Mouse (Mus musculus): ENCODE data around the gene Gtf2e1. TPM values are rescaled to one million over a fixed set of nuclear protein-coding genes. Genes with fewer than 3 reads are reported as not detected.

Gene Gtf2e1
- 16.6 and 33.9 TPM in 2 replicates for polyA plus RNA-seq (2014; fragmentation: Nextera tagmentation; extraction: Ambion mirVana)

- Histone ChIP-seq H3K27ac (ENCODE audit: low read depth, low read length) (peak within 1 kb of the TSS; percentile 74), H3K4me3 (ENCODE audit: low read length) (peak within 1 kb of the TSS; percentile 89), H3K36me3 (ENCODE audit: control insufficient read depth, insufficient read depth, low read length) (peaks cover 17% of the 10 kb centered on the region), H3K9me3 (ENCODE audit: control insufficient read depth, low read length) (no peaks in the 10 kb centered on the region), H3K4me1 (ENCODE audit: control insufficient read depth, insufficient read depth, low read length) (peaks cover 7% of the 10 kb centered on the region; the same call in 1 of the 2 replicates), H3K27me3 (ENCODE audit: control insufficient read depth, insufficient read depth, low read length) (no peaks in the 10 kb centered on the region), H3K4me2 (replicated peaks; ENCODE audit: low read depth, low read length) (peak within 1 kb of the TSS; percentile 60), H3K9ac (ENCODE audit: low read depth, low read length) (peak within 1 kb of the TSS; percentile 84)
- peak; percentile 99 for ATAC-seq (ENCODE audit: low FRiP score, low TSS enrichment)
- WGBS: 1% methylated on average over 41 of the region's 41 CpGs
Measured at GRCm38 (mm10) chr16:37539611-37540580, at the start of gene Gtf2e1, which contains the start of gene Rabl3. Gene Gtf2e1, minus strand, starts transcription at chr16:37539789. Gene Rabl3, plus strand, starts transcription at chr16:37539885.

GRCm38 (mm10) chr16:37585129-37585563 lies 45.6 kb upstream of the Gtf2e1 start:
- 0 out of 2 replicates have a peak, but pooled peaks have one; percentile 16 for ATAC-seq (ENCODE audit: low FRiP score, low TSS enrichment)

GRCm38 (mm10) chr16:37584218-37585035 lies 44.8 kb upstream of the Gtf2e1 start:
- Histone ChIP-seq H3K27ac (ENCODE audit: low read depth, low read length) (peak overlapping the region; percentile 70), H3K9me3 (ENCODE audit: control insufficient read depth, low read length) (no peaks in the 10 kb centered on the region), H3K27me3 (ENCODE audit: control insufficient read depth, insufficient read depth, low read length) (no peaks in the 10 kb centered on the region), H3K9ac (ENCODE audit: low read depth, low read length) (peak overlapping the region; percentile 37; the same call in 1 of the 2 replicates), H3K4me3 (ENCODE audit: low read length) (peak overlapping the region; percentile 32), H3K36me3 (ENCODE audit: control insufficient read depth, insufficient read depth, low read length) (no peaks in the 10 kb centered on the region), H3K4me1 (ENCODE audit: control insufficient read depth, insufficient read depth, low read length) (0 out of 2 replicates have a peak, but pooled peaks cover 5% of the 10 kb centered on the region), H3K4me2 (replicated peaks; ENCODE audit: low read depth, low read length) (peak overlapping the region; percentile 57)
- ATAC-seq (ENCODE audit: low FRiP score, low TSS enrichment): peak; percentile 80; the same call in 1 of the 2 replicates
- 4% methylated on average over 25 of the region's 25 CpGs for WGBS

More at GRCm38 (mm10) chr16:37585129-37585563, 45.6 kb upstream of the Gtf2e1 start:
- H3K27ac ChIP-seq (ENCODE audit: low read depth, low read length): no peak overlapping the region
- no peaks in the 10 kb centered on the region for H3K9me3 ChIP-seq (ENCODE audit: control insufficient read depth, low read length)
- 0 out of 2 replicates have a peak, but pooled peaks cover 5% of the 10 kb centered on the region for H3K4me1 ChIP-seq (ENCODE audit: control insufficient read depth, insufficient read depth, low read length)
- H3K4me2 ChIP-seq (replicated peaks; ENCODE audit: low read depth, low read length): no peak overlapping the region
- no peaks in the 10 kb centered on the region for H3K27me3 ChIP-seq (ENCODE audit: control insufficient read depth, insufficient read depth, low read length)
- H3K36me3 ChIP-seq (ENCODE audit: control insufficient read depth, insufficient read depth, low read length): no peaks in the 10 kb centered on the region
- WGBS: 70% methylated on average over 8 of the region's 8 CpGs
- H3K4me3 ChIP-seq (ENCODE audit: low read length): no peak overlapping the region
- no peak overlapping the region for H3K9ac ChIP-seq (ENCODE audit: low read depth, low read length)

GRCm38 (mm10) chr16:37583801-37584200 lies 44.2 kb upstream of the Gtf2e1 start:
- Histone ChIP-seq H3K27me3 (ENCODE audit: control insufficient read depth, insufficient read depth, low read length) (no peaks in the 10 kb centered on the region), H3K9ac (ENCODE audit: low read depth, low read length) (no peak overlapping the region), H3K4me2 (replicated peaks; ENCODE audit: low read depth, low read length) (peak overlapping the region; percentile 57), H3K4me1 (ENCODE audit: control insufficient read depth, insufficient read depth, low read length) (0 out of 2 replicates have a peak, but pooled peaks cover 5% of the 10 kb centered on the region), H3K9me3 (ENCODE audit: control insufficient read depth, low read length) (no peaks in the 10 kb centered on the region), H3K27ac (ENCODE audit: low read depth, low read length) (peak overlapping the region; percentile 70), H3K4me3 (ENCODE audit: low read length) (peak overlapping the region; percentile 32), H3K36me3 (ENCODE audit: control insufficient read depth, insufficient read depth, low read length) (no peaks in the 10 kb centered on the region)
- ATAC-seq (ENCODE audit: low FRiP score, low TSS enrichment): no peak
- 44% methylated on average over 6 of the region's 6 CpGs for WGBS

GRCm38 (mm10) chr16:37583306-37583705 lies 43.7 kb upstream of the Gtf2e1 start:
- 87% methylated on average over 3 of the region's 3 CpGs for WGBS
- Histone ChIP-seq H3K9ac (ENCODE audit: low read depth, low read length) (no peak overlapping the region), H3K36me3 (ENCODE audit: control insufficient read depth, insufficient read depth, low read length) (no peaks in the 10 kb centered on the region), H3K9me3 (ENCODE audit: control insufficient read depth, low read length) (no peaks in the 10 kb centered on the region), H3K4me2 (replicated peaks; ENCODE audit: low read depth, low read length) (no peak overlapping the region), H3K27ac (ENCODE audit: low read depth, low read length) (no peak overlapping the region), H3K27me3 (ENCODE audit: control insufficient read depth, insufficient read depth, low read length) (no peaks in the 10 kb centered on the region), H3K4me1 (ENCODE audit: control insufficient read depth, insufficient read depth, low read length) (0 out of 2 replicates have a peak, but pooled peaks cover 5% of the 10 kb centered on the region), H3K4me3 (ENCODE audit: low read length) (no peak overlapping the region)
- ATAC-seq (ENCODE audit: low FRiP score, low TSS enrichment): no peak

GRCm38 (mm10) chr16:37581901-37582300 lies 42.3 kb upstream of the Gtf2e1 start:
- ATAC-seq (ENCODE audit: low FRiP score, low TSS enrichment): no peak

GRCm38 (mm10) chr16:37580651-37581050 lies 41.1 kb upstream of the Gtf2e1 start:
- Histone ChIP-seq H3K4me2 (replicated peaks; ENCODE audit: low read depth, low read length) (no peak overlapping the region), H3K9ac (ENCODE audit: low read depth, low read length) (no peak overlapping the region), H3K27me3 (ENCODE audit: control insufficient read depth, insufficient read depth, low read length) (no peaks in the 10 kb centered on the region), H3K27ac (ENCODE audit: low read depth, low read length) (no peak overlapping the region), H3K36me3 (ENCODE audit: control insufficient read depth, insufficient read depth, low read length) (no peaks in the 10 kb centered on the region), H3K4me3 (ENCODE audit: low read length) (no peak overlapping the region), H3K4me1 (ENCODE audit: control insufficient read depth, insufficient read depth, low read length) (0 out of 2 replicates have a peak, but pooled peaks cover 5% of the 10 kb centered on the region), H3K9me3 (ENCODE audit: control insufficient read depth, low read length) (no peaks in the 10 kb centered on the region)
- 84% methylated on average over 4 of the region's 4 CpGs for WGBS
- ATAC-seq (ENCODE audit: low FRiP score, low TSS enrichment): no peak

More at GRCm38 (mm10) chr16:37581901-37582300, 42.3 kb upstream of the Gtf2e1 start:
- Histone ChIP-seq H3K4me1 (ENCODE audit: control insufficient read depth, insufficient read depth, low read length) (0 out of 2 replicates have a peak, but pooled peaks cover 5% of the 10 kb centered on the region), H3K27ac (ENCODE audit: low read depth, low read length) (no peak overlapping the region), H3K36me3 (ENCODE audit: control insufficient read depth, insufficient read depth, low read length) (no peaks in the 10 kb centered on the region), H3K4me3 (ENCODE audit: low read length) (no peak overlapping the region), H3K9ac (ENCODE audit: low read depth, low read length) (no peak overlapping the region), H3K9me3 (ENCODE audit: control insufficient read depth, low read length) (no peaks in the 10 kb centered on the region), H3K27me3 (ENCODE audit: control insufficient read depth, insufficient read depth, low read length) (no peaks in the 10 kb centered on the region), H3K4me2 (replicated peaks; ENCODE audit: low read depth, low read length) (no peak overlapping the region)
- WGBS: 85% methylated on average over 3 of the region's 3 CpGs

GRCm38 (mm10) chr16:37579994-37580393 lies 40.4 kb upstream of the Gtf2e1 start, which contains the start of gene Hgd:
Gene Hgd, plus strand, starts transcription at chr16:37580153.
- no peaks in the 10 kb centered on the region for H3K27me3 ChIP-seq (ENCODE audit: control insufficient read depth, insufficient read depth, low read length)
- no peaks in the 10 kb centered on the region for H3K9me3 ChIP-seq (ENCODE audit: control insufficient read depth, low read length)
- H3K27ac ChIP-seq (ENCODE audit: low read depth, low read length): no peak within 1 kb of the TSS
- 0 out of 2 replicates have a peak, but pooled peaks cover 5% of the 10 kb centered on the region for H3K4me1 ChIP-seq (ENCODE audit: control insufficient read depth, insufficient read depth, low read length)
- ATAC-seq (ENCODE audit: low FRiP score, low TSS enrichment): no peak
- WGBS: 66% methylated on average over 4 of the region's 4 CpGs
- H3K4me2 ChIP-seq (replicated peaks; ENCODE audit: low read depth, low read length): no peak within 1 kb of the TSS
- H3K4me3 ChIP-seq (ENCODE audit: low read length): no peak within 1 kb of the TSS
- H3K9ac ChIP-seq (ENCODE audit: low read depth, low read length): no peak within 1 kb of the TSS
- no peaks in the 10 kb centered on the region for H3K36me3 ChIP-seq (ENCODE audit: control insufficient read depth, insufficient read depth, low read length)

All from kidney, embryonic 14.5 days (tissue).